Mouse (Mus musculus) mouse embryonic stem cell (cell line): ENCODE results near the gene Aldh1a3.

Experiments
- in situ Hi-C, 2 experiments: fragments of 300-500 bp; cut with MboI; formaldehyde crosslinking; loops; 1 replicate in 1 of 2; 3 replicates in 1 of 2; pipeline ENCODE4 v1.14.3; 2019 to 2020; ENCODE audit warnings: low sequenced_read_pairs in 2 of 2, low pct_unique_long_range_greater_than_20kb in 1 of 2, mixed read lengths in 1 of 2; ENCODE audit not compliant: unreplicated experiment in 1 of 2

Gene Aldh1a3

GRCm38 (mm10) chr7:66427437-66428161 is at the start of gene Aldh1a3:
Gene Aldh1a3, minus strand, starts transcription at chr7:66427517.
- in situ Hi-C loops: no loop called here

DNA sequence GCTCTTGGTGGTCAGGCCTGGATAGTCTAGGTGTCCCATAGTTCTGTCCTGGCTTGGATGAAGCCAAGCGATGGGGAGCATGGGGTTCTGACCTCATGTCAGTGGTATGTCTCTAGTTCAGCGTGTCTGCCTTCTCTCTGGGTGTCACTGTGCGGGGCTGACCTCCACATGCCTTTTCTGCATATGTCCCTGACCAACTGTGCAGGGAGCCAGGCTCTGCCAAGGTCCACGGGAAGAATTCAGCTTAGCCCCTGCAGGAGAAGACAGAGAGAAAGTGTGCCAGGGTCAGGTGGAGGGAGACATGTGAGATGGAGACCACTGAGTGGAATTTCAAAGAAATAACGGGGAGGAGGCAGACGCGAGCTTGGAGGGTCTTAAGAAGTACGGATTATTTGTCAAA is 49.0 kb upstream of the Aldh1a3 start:
- in situ Hi-C loops: no loop called here

- in situ Hi-C loops: no loop called here
Observed at GRCm38 (mm10) chr7:66471641-66472216, 44.4 kb upstream of the Aldh1a3 start.

- in situ Hi-C loops: no loop called here
Observed at GRCm38 (mm10) chr7:66466641-66467040, 39.3 kb upstream of the Aldh1a3 start.

DNA sequence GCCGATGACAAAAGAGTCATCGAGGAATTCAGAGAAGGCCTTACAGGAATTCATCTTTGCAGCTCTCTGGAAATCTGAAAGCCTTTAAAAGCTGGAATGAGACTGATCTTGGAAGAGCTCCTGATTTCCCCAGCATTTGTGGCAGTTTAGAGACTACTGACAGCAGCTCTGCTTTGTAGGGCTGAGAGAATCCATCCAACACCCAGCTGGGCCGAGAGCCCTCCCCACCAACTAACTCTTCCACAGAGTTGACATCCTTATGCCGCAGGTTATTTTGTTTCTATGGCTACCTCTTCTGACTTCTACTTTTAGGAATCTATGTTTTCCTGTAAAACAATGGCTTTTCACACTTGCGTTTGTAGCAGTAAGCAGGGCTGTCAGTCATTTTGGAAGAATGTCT is 37.9 kb upstream of the Aldh1a3 start:
- in situ Hi-C loops: no loop called here

DNA sequence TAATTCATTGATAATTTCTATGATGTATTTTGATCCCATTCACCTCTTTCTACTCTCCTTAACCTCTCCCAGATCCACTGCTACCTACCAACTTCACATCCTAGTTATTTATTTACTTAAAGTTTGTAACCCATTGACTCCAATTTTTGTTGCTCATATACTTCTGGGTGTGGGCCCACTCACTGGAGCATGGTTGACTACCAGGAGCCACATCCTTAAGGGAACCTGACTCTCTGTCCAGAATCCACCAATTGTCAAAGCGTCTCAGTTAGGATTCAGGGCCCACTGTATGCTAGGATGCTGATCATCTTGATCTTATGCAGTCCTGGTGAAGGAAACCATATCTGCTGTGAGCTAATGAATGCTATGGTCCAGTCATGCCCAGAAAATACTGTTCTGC is 35.8 kb upstream of the Aldh1a3 start:
- in situ Hi-C loops: no loop called here

- in situ Hi-C loops: no loop called here
Observed at GRCm38 (mm10) chr7:66451622-66452295, 24.4 kb upstream of the Aldh1a3 start.

DNA sequence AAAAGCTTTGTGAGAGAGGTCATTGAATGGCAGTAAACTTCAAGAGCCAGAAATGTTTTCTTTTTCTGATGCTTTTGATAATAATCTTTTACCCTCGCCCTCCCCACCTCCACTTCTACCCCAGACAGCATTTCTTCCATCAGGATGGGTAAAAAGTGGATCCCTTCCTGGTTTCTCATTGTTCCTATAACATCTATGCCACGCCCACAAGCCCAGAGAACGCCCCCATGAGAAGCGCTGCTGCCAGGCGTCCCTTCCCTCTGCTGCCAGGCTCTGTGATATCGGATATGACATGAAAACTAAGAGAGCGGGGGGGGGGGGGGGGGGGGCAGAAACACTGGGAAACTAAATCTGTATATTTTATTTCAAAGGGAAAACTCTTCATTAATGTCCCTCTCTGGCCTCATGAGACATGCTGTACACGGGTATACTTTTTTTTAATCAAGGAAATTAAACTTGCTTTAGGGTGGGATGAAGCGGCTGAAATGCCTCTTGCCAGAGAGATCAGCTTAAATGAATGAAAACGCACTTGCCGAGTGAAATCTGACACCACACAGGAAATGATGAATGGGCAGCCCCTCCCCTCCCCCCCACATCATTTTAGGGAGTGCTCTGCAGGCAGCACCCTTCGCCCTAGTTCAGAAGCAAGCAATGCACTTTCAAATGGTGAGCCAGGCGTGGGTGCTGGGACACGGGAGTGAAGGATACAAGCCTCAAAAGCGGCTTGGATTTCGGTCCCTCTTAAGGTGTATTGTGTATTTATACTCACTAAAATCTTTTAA is 22.8 kb upstream of the Aldh1a3 start:
- in situ Hi-C loops: no loop called here

DNA sequence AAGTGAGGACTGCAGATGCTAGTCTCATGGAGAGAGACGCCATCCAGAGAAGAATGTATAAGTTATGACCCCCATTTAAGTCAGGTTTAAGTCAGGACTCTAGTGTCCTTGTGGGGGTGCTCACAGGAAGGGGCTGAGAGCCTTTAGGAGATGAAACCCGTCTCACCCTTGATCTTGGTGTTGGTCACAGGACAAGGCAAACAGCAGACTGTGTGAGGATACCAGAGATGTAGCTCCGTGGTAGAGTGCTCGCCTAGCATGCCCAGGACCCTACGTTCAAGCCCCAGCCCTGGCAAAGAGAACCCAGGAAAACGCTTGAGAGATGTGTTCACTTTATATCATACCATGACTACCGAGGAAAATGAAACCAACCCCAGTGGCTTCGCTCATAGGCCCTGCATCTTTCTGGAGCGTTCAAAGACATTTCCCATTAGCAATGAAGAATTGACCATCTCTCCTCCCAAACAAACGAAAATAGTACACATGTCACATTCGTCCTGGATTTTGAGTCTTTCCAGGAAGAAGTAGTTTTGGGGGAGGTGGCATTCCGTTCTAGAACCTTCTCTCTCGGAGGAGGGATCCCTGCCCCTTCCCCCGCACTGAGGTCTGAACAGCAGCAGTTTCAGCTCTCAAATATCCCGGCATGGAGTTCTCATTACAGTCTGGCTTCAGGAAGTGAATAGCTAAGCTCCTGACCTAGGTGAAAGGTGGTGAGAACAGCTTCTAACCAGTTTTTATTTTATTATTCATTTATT is 21.6 kb upstream of the Aldh1a3 start:
- in situ Hi-C loops: no loop called here

GRCm38 (mm10) chr7:66448304-66448703 is 21.0 kb upstream of the Aldh1a3 start:
- in situ Hi-C loops: no loop called here

- in situ Hi-C loops: no loop called here
Observed at GRCm38 (mm10) chr7:66446860-66447259, 19.5 kb upstream of the Aldh1a3 start.

- in situ Hi-C loops: no loop called here
Observed at GRCm38 (mm10) chr7:66445117-66445905, 18.0 kb upstream of the Aldh1a3 start.

- in situ Hi-C loops: no loop called here
Observed at GRCm38 (mm10) chr7:66444706-66445105, 17.4 kb upstream of the Aldh1a3 start.

DNA sequence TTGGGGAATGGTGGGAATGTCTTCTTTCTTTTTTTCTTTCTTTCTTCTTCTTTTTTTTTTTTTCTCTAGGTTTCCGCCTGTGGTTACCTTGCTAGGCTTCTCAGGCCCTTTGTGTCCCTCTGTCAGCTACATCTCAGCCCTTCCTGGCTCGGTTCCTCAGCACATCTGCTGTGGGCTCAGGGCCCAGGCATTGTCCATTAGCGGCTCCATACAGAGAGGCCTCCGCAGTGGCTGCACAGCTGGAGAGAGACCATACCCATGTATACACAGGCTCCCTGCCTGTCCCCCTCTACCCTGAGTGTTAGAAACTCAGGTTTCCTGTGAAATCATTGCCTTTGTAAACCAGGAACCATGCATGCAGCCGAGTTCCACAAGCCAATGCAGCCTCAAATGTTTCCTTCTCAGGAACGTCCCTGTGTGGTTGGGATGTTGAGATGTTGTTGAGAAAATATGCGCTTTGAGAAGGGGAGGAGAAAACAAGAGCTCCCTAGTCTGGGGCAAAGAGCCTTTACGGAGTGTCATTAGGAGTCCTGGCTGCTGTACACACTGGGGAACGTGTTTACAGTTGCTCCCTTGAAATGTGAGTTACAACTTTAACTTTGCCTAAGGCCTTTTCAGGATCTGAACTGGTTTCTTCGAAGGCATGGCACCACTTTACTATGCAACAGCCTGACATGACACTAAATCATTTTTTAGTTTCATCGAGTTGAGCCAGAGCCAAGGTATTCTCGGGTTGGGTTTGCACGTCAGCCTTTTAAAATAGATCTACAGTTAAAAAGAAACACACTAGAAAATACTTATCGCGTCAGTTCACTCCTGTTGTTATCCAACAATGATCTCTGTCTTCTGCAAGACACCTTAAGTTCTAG is 15.4 kb upstream of the Aldh1a3 start:
- in situ Hi-C loops: no loop called here

DNA sequence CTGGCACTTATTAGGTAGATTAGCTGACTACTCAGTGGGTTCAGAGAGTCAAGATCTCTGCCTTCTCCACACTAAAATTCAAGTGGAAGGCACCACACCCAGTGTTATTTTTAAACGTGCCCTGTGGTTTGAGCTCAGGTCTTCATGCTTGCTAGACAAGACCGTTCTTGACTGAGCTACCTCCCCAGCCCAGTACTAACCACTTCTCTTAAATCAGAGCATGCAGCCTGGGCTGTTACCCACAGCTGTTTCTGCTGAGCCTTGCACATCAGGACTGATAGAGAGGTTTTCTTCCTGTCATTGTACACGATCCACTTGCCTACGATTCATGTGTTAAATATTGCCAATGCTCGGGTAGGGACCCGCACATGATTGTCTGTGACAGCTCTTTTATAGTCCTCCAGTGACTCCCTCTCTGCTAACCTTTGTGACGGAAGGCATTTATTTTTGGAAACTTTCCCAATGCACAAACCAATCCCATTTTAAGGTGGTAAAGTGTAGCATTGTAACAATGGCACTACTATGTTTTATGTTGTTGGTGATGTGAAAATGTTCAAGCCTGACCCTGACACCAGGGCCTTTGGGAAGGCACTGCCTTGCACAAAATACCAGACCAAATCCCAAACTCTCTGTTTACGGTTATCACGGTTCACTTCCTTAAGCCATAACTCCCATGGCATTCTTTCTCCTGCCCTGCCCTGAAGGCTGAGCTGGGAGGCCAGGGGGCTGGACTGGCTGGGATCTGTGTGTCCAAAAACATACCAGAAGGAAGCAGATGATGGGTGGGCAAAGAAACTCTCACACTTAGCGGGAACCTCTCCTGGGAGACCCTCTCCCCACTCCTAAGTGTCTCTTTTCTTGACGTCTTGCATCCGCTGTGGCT is 11.7 kb upstream of the Aldh1a3 start:
- in situ Hi-C loops: no loop called here

- in situ Hi-C loops: no loop called here
Observed at GRCm38 (mm10) chr7:66434453-66434935, 7.2 kb upstream of the Aldh1a3 start.
